Mouse (Mus musculus): Measurements from ENCODE around the gene Ypel4.

GRCm38 (mm10) chr2:84761840-84762239 lies 28.0 kb downstream of the Ypel4 start:
- no peak for TF ChIP-seq CTCF (IDR thresholded peaks at IDR 0.05; ENCODE audit: insufficient read depth, low read length)
- no peak for TF ChIP-seq POLR2A (IDR thresholded peaks at IDR 0.05; ENCODE audit: borderline replicate concordance, extremely low read depth, low read depth, low read length)
